Mouse (Mus musculus): Measurements from ENCODE around the gene Diaph3. TPM values are rescaled to one million over a fixed set of nuclear protein-coding genes. Genes with fewer than 3 reads are reported as not detected.
A peak's percentile ranks its signal among the peaks of the same experiment; 100 is the strongest.

Diaph3 gene
- 11.1 and 11.4 TPM in 2 replicates for polyA plus RNA-seq (2015; fragmentation: Nextera tagmentation; extraction: Ambion mirVana)

- Histone ChIP-seq H3K9me3 (replicated peaks) (no peaks in the 10 kb centered on the region), H3K9ac (peak within 1 kb of the TSS; percentile 69), H3K27me3 (no peaks in the 10 kb centered on the region), H3K4me1 (replicated peaks) (peaks cover 6% of the 10 kb centered on the region; the same call in 1 of the 2 replicates), H3K36me3 (no peaks in the 10 kb centered on the region), H3K4me3 (peak within 1 kb of the TSS; percentile 98), H3K4me2 (peak within 1 kb of the TSS; percentile 83), H3K27ac (peak within 1 kb of the TSS; percentile 69)
- ATAC-seq (replicated peaks; ENCODE audit: insufficient number of reproducible peaks, insufficient read depth, low FRiP score, low read depth) = peak; percentile 99
- WGBS = under 1% methylated on average over 43 of the region's 43 CpGs
These were observed at the start of gene Diaph3 for GRCm38 (mm10) chr14:87140963-87141486. Gene Diaph3, minus strand, starts transcription at chr14:87141235.

GRCm38 (mm10) chr14:87190685-87191084 is 49.6 kb upstream of the Diaph3 start:
- ATAC-seq (replicated peaks; ENCODE audit: insufficient number of reproducible peaks, insufficient read depth, low FRiP score, low read depth) = no peak
- Histone ChIP-seq H3K27me3 (no peaks in the 10 kb centered on the region), H3K27ac (no peak overlapping the region), H3K4me1 (replicated peaks) (no peaks in the 10 kb centered on the region), H3K36me3 (no peaks in the 10 kb centered on the region), H3K9me3 (replicated peaks) (no peaks in the 10 kb centered on the region), H3K4me3 (no peak overlapping the region), H3K9ac (no peak overlapping the region), H3K4me2 (no peak overlapping the region)
- 62% methylated on average over 4 of the region's 4 CpGs for WGBS

GRCm38 (mm10) chr14:87171577-87171976 is 30.5 kb upstream of the Diaph3 start:
- ATAC-seq (replicated peaks; ENCODE audit: insufficient number of reproducible peaks, insufficient read depth, low FRiP score, low read depth) = no peak; the same call in 1 of the 2 replicates
- Histone ChIP-seq H3K9ac (no peak overlapping the region), H3K4me2 (no peak overlapping the region)

GRCm38 (mm10) chr14:87169151-87169550 is 28.1 kb upstream of the Diaph3 start:
- Histone ChIP-seq H3K4me2 (no peak overlapping the region), H3K4me1 (replicated peaks) (no peaks in the 10 kb centered on the region), H3K36me3 (no peaks in the 10 kb centered on the region), H3K9me3 (replicated peaks) (no peaks in the 10 kb centered on the region), H3K4me3 (no peak overlapping the region), H3K9ac (no peak overlapping the region), H3K27ac (no peak overlapping the region), H3K27me3 (no peaks in the 10 kb centered on the region)
- no peak for ATAC-seq (replicated peaks; ENCODE audit: insufficient number of reproducible peaks, insufficient read depth, low FRiP score, low read depth)
- 49% methylated on average over 1 of the region's 1 CpGs for WGBS

More at GRCm38 (mm10) chr14:87171577-87171976, 30.5 kb upstream of the Diaph3 start:
- H3K27ac ChIP-seq = no peak overlapping the region
- H3K27me3 ChIP-seq = no peaks in the 10 kb centered on the region
- WGBS = 87% methylated on average over 6 of the region's 6 CpGs
- no peak overlapping the region for H3K4me3 ChIP-seq
- no peaks in the 10 kb centered on the region for H3K9me3 ChIP-seq (replicated peaks)
- H3K36me3 ChIP-seq = no peaks in the 10 kb centered on the region
- no peaks in the 10 kb centered on the region for H3K4me1 ChIP-seq (replicated peaks)

GRCm38 (mm10) chr14:87155621-87156238 is 14.7 kb upstream of the Diaph3 start:
- no peaks in the 10 kb centered on the region for H3K9me3 ChIP-seq (replicated peaks)
- H3K4me1 ChIP-seq (replicated peaks) = no peaks in the 10 kb centered on the region
- H3K4me2 ChIP-seq = no peak overlapping the region
- no peak overlapping the region for H3K9ac ChIP-seq
- ATAC-seq (replicated peaks; ENCODE audit: insufficient number of reproducible peaks, insufficient read depth, low FRiP score, low read depth) = no peak
- no peak overlapping the region for H3K27ac ChIP-seq
- no peaks in the 10 kb centered on the region for H3K36me3 ChIP-seq
- 83% methylated on average over 9 of the region's 9 CpGs for WGBS
- H3K27me3 ChIP-seq = no peaks in the 10 kb centered on the region
- H3K4me3 ChIP-seq = no peak overlapping the region

- ATAC-seq (replicated peaks; ENCODE audit: insufficient number of reproducible peaks, insufficient read depth, low FRiP score, low read depth) = no peak
- H3K9me3 ChIP-seq (replicated peaks) = no peaks in the 10 kb centered on the region
- no peaks in the 10 kb centered on the region for H3K36me3 ChIP-seq
- H3K9ac ChIP-seq = no peak overlapping the region
- no peaks in the 10 kb centered on the region for H3K27me3 ChIP-seq
- no peaks in the 10 kb centered on the region for H3K4me1 ChIP-seq (replicated peaks)
- H3K27ac ChIP-seq = no peak overlapping the region
- no peak overlapping the region for H3K4me2 ChIP-seq
- WGBS = 66% methylated on average over 6 of the region's 6 CpGs
- H3K4me3 ChIP-seq = no peak overlapping the region
These were observed 8.6 kb upstream of the Diaph3 start for GRCm38 (mm10) chr14:87149684-87150083.

- Histone ChIP-seq H3K9me3 (replicated peaks) (no peaks in the 10 kb centered on the region), H3K27ac (no peak overlapping the region), H3K36me3 (no peaks in the 10 kb centered on the region), H3K27me3 (no peaks in the 10 kb centered on the region), H3K4me1 (replicated peaks) (peaks cover under 1% of the 10 kb centered on the region; the same call in 1 of the 2 replicates), H3K4me3 (no peak overlapping the region), H3K4me2 (no peak overlapping the region), H3K9ac (no peak overlapping the region)
- 48% methylated on average over 3 of the region's 3 CpGs for WGBS
- no peak for ATAC-seq (replicated peaks; ENCODE audit: insufficient number of reproducible peaks, insufficient read depth, low FRiP score, low read depth)
These were observed 5.7 kb upstream of the Diaph3 start for GRCm38 (mm10) chr14:87146704-87147103.

- H3K9ac ChIP-seq = no peak overlapping the region
- no peak for ATAC-seq (replicated peaks; ENCODE audit: insufficient number of reproducible peaks, insufficient read depth, low FRiP score, low read depth)
- H3K9me3 ChIP-seq (replicated peaks) = no peaks in the 10 kb centered on the region
- no peak overlapping the region for H3K4me3 ChIP-seq
- WGBS = 74% methylated on average over 3 of the region's 3 CpGs
- H3K4me2 ChIP-seq = no peak overlapping the region
- H3K27me3 ChIP-seq = no peaks in the 10 kb centered on the region
- H3K4me1 ChIP-seq (replicated peaks) = peaks cover 4% of the 10 kb centered on the region; the same call in 1 of the 2 replicates
- H3K27ac ChIP-seq = no peak overlapping the region
- H3K36me3 ChIP-seq = no peaks in the 10 kb centered on the region
These were observed 4.3 kb upstream of the Diaph3 start for GRCm38 (mm10) chr14:87145351-87145750.

GRCm38 (mm10) chr14:87141777-87142176 is 742 bp upstream of the Diaph3 start:
- H3K27ac ChIP-seq = peak overlapping the region; percentile 69; the same call in 1 of the 2 replicates
- no peak for ATAC-seq (replicated peaks; ENCODE audit: insufficient number of reproducible peaks, insufficient read depth, low FRiP score, low read depth)
- no peaks in the 10 kb centered on the region for H3K9me3 ChIP-seq (replicated peaks)
- peaks cover 6% of the 10 kb centered on the region; the same call in 1 of the 2 replicates for H3K4me1 ChIP-seq (replicated peaks)
- peak overlapping the region; percentile 98 for H3K4me3 ChIP-seq
- peak overlapping the region; percentile 49 for H3K9ac ChIP-seq
- WGBS = 67% methylated on average over 11 of the region's 11 CpGs
- no peaks in the 10 kb centered on the region for H3K36me3 ChIP-seq
- no peaks in the 10 kb centered on the region for H3K27me3 ChIP-seq
- H3K4me2 ChIP-seq = peak overlapping the region; percentile 83

GRCm38 (mm10) chr14:87140327-87140962 is 590 bp downstream of the Diaph3 start:
- peak overlapping the region; percentile 83 for H3K4me2 ChIP-seq
- H3K27ac ChIP-seq = peak overlapping the region; percentile 69
- no peaks in the 10 kb centered on the region for H3K9me3 ChIP-seq (replicated peaks)

GRCm38 (mm10) chr14:87126076-87126639 is 14.9 kb downstream of the Diaph3 start:
- Histone ChIP-seq H3K36me3 (no peaks in the 10 kb centered on the region), H3K27ac (no peak overlapping the region), H3K9ac (no peak overlapping the region), H3K4me1 (replicated peaks) (peaks cover 4% of the 10 kb centered on the region; the same call in 1 of the 2 replicates), H3K4me3 (no peak overlapping the region), H3K9me3 (replicated peaks) (no peaks in the 10 kb centered on the region), H3K27me3 (no peaks in the 10 kb centered on the region), H3K4me2 (no peak overlapping the region)
- 81% methylated on average over 6 of the region's 6 CpGs for WGBS
- ATAC-seq (replicated peaks; ENCODE audit: insufficient number of reproducible peaks, insufficient read depth, low FRiP score, low read depth) = no peak

More at GRCm38 (mm10) chr14:87140327-87140962, 590 bp downstream of the Diaph3 start:
- ATAC-seq (replicated peaks; ENCODE audit: insufficient number of reproducible peaks, insufficient read depth, low FRiP score, low read depth) = peak; percentile 16; the same call in 1 of the 2 replicates
- peaks cover 6% of the 10 kb centered on the region; the same call in 1 of the 2 replicates for H3K4me1 ChIP-seq (replicated peaks)
- no peaks in the 10 kb centered on the region for H3K27me3 ChIP-seq
- under 1% methylated on average over 17 of the region's 17 CpGs for WGBS
- H3K4me3 ChIP-seq = peak overlapping the region; percentile 98
- H3K36me3 ChIP-seq = no peaks in the 10 kb centered on the region
- peak overlapping the region; percentile 69 for H3K9ac ChIP-seq
